Mouse (Mus musculus): ENCODE data around the gene Klhl18.
A peak's percentile ranks its signal among the peaks of the same experiment; 100 is the strongest.

Gene Klhl18

GRCm38 (mm10) chr9:110476124-110477091 lies at the start of gene Klhl18, which contains the start of gene Kif9:
Klhl18 (minus strand) TSS chr9:110476694.
Kif9 (plus strand) TSS chr9:110476958.
- peak; percentile 96 for DNase-seq

GRCm38 (mm10) chr9:110525737-110526136 lies 49.2 kb upstream of the Klhl18 start:
- no peak for DNase-seq

- DNase-seq: no peak
Measured at GRCm38 (mm10) chr9:110490913-110491312, 14.4 kb upstream of the Klhl18 start.

- no peak for DNase-seq
Measured at GRCm38 (mm10) chr9:110488841-110489240, 12.3 kb upstream of the Klhl18 start.

GRCm38 (mm10) chr9:110478639-110479038 lies 2.1 kb upstream of the Klhl18 start:
- no peak for DNase-seq

GRCm38 (mm10) chr9:110477951-110478350 lies 1.5 kb upstream of the Klhl18 start:
- peak; percentile 16 for DNase-seq

- DNase-seq: no peak
Measured at GRCm38 (mm10) chr9:110466179-110466578, 10.3 kb downstream of the Klhl18 start.

- no peak for DNase-seq
Measured at GRCm38 (mm10) chr9:110465336-110465735, 11.2 kb downstream of the Klhl18 start.

- no peak for DNase-seq
Measured at GRCm38 (mm10) chr9:110463983-110464591, 12.4 kb downstream of the Klhl18 start.

- no peak for DNase-seq
Measured at GRCm38 (mm10) chr9:110462321-110462720, 14.2 kb downstream of the Klhl18 start.

GRCm38 (mm10) chr9:110460884-110461815 lies 15.3 kb downstream of the Klhl18 start:
- DNase-seq: no peak

GRCm38 (mm10) chr9:110459145-110459727 lies 17.3 kb downstream of the Klhl18 start:
- no peak for DNase-seq

GRCm38 (mm10) chr9:110457926-110458325 lies 18.6 kb downstream of the Klhl18 start:
- DNase-seq: no peak

GRCm38 (mm10) chr9:110452523-110452922 lies 24.0 kb downstream of the Klhl18 start:
- DNase-seq: no peak

GRCm38 (mm10) chr9:110448857-110449617 lies 27.5 kb downstream of the Klhl18 start:
- DNase-seq: peak; percentile 61

GRCm38 (mm10) chr9:110448356-110448755 lies 28.1 kb downstream of the Klhl18 start:
- DNase-seq: no peak

- DNase-seq: no peak
Measured at GRCm38 (mm10) chr9:110440559-110440958, 35.9 kb downstream of the Klhl18 start.

GRCm38 (mm10) chr9:110440049-110440448 lies 36.4 kb downstream of the Klhl18 start:
- no peak for DNase-seq

- DNase-seq: no peak
Measured at GRCm38 (mm10) chr9:110436041-110436440, 40.5 kb downstream of the Klhl18 start.

GRCm38 (mm10) chr9:110433045-110433444 lies 43.4 kb downstream of the Klhl18 start:
- DNase-seq: no peak

GRCm38 (mm10) chr9:110431241-110431640 lies 45.3 kb downstream of the Klhl18 start:
- DNase-seq: no peak

All from cerebellum, adult 11-12 months (tissue).